Mouse (Mus musculus) gastrocnemius, adult 2 months (tissue): ENCODE results near the gene Vsnl1. TPM values are rescaled to one million over a fixed set of nuclear protein-coding genes. Genes with fewer than 3 reads are reported as not detected.

ENCODE experiments used
- DNase-seq: peaks from one replicate; pipeline ENCODE4 v3.0.0; 2022
- H3K27ac ChIP-seq: fragments of 200-600 bp; 2 replicates; pipeline ENCODE4 v1.8.1; 2022; ENCODE audit warnings: mild to moderate bottlenecking
- H3K4me3 ChIP-seq: fragments of 200-600 bp; 2 replicates; pipeline ENCODE4 v1.8.1; 2022; ENCODE audit warnings: mild to moderate bottlenecking, moderate library complexity
- CTCF ChIP-seq: fragments of 200-600 bp; IDR thresholded peaks from 2 replicates; pipeline ENCODE4 v1.8.1; 2022; ENCODE audit warnings: antibody characterized with exemption, mild to moderate bottlenecking, moderate library complexity
- intact Hi-C: fragments of 180-260 bp; cut with DNase I; formaldehyde crosslinking; loops from one replicate; pipeline ENCODE4 v1.15.1; 2025
- long read RNA-seq, 2 experiments: library from polyadenylated mRNA; stranded (forward); transcript quantifications; one replicate each; pipeline ENCODE4 v2.0.0; 2021
- total RNA-seq, 2 experiments: library from RNA; stranded (reverse); gene quantifications; 2 replicates each; pipeline ENCODE4 v1.2.3; 2021

Gene Vsnl1
- total RNA-seq = not detected
- long read RNA-seq, experiment 1 = 0 reads
- long read RNA-seq, experiment 2 = 0 reads

DNA sequence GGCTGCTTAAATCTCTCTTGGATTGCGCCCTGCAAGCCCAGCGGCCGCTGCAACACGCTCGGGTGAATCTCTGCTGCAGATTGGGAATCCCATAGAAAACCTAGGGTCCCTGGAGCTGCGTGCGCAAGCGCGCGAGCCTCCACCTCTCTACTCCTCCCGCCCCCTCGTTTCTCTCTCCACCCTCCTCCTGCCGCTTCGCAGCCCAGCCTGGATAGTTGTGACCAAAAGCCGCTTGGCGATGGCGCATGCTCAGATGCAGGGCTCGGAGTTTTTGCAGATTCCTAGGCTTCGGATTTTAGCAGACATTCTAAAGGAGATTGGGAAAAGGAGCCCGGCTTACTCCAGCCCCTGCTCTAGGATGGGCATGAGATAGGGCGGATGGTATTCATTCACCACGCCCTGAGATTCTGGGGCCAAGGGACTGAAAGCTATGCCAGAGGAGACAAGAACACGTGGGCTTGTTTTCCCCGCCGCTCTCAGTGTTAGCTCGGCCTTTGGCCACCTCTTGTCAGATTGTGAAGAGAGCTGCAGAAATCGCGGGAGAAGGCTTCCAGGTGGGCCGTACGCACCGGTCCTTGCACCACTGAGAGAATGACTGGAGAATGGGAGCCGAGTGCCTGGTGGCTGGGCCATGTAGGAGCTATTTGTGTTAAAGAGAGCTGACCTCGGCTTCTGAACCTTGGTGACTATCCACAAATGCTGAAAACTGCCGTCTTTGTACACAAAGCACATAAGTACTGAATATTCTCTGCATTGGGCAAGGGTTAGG is at the start of gene Vsnl1:
TSS of gene Vsnl1 (minus strand) at position 117 of the 769 bp plus-strand sequence.
- Histone ChIP-seq H3K4me3 (peak within 1 kb of the TSS; percentile 66), H3K27ac (no peak within 1 kb of the TSS)
- no peak for TF ChIP-seq CTCF
- DNase-seq = peak; percentile 50
- intact Hi-C loops = no loop called here

DNA sequence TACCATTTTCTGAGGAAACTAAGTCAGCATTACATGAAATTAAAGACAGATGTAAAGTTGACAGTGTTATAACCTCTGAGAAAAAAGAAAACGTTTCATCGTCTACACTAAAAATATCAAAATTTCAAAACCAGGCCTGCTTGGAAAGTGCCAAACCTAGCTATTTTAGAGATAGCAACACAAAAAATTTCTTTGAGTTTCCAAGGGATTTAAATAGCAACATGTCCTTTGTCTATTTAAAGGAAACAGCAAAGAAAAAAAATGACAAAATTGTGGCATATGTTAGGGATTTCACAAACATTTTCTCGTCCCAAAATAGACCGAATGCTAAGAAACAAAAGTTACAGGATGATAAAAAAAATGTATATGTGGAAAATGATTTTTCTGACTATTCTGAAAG is 20.2 kb upstream of the Vsnl1 start:
- no peak for DNase-seq
- no peak overlapping the region for H3K27ac ChIP-seq
- intact Hi-C loops = no loop called here
- H3K4me3 ChIP-seq = no peak overlapping the region
- no peak for TF ChIP-seq CTCF

GRCm38 (mm10) chr12:11456213-11456612 is 19.8 kb upstream of the Vsnl1 start:
- Histone ChIP-seq H3K27ac (no peak overlapping the region), H3K4me3 (peak overlapping the region; percentile 65)
- intact Hi-C loops = no loop called here
- DNase-seq = no peak
- no peak for TF ChIP-seq CTCF

GRCm38 (mm10) chr12:11455549-11456194 is 19.3 kb upstream of the Vsnl1 start, which contains the start of gene Rad51ap2:
Rad51ap2 (plus strand) TSS chr12:11456079.
- intact Hi-C loops = no loop called here
- Histone ChIP-seq H3K4me3 (peak within 1 kb of the TSS; percentile 65), H3K27ac (no peak within 1 kb of the TSS)
- no peak; the same call in 1 of the 2 replicates for TF ChIP-seq CTCF
- DNase-seq = peak; percentile 89

GRCm38 (mm10) chr12:11454146-11454545 is 17.7 kb upstream of the Vsnl1 start:
- Histone ChIP-seq H3K4me3 (no peak overlapping the region), H3K27ac (no peak overlapping the region)
- TF ChIP-seq CTCF = no peak
- intact Hi-C loops = no loop called here
- no peak for DNase-seq

DNA sequence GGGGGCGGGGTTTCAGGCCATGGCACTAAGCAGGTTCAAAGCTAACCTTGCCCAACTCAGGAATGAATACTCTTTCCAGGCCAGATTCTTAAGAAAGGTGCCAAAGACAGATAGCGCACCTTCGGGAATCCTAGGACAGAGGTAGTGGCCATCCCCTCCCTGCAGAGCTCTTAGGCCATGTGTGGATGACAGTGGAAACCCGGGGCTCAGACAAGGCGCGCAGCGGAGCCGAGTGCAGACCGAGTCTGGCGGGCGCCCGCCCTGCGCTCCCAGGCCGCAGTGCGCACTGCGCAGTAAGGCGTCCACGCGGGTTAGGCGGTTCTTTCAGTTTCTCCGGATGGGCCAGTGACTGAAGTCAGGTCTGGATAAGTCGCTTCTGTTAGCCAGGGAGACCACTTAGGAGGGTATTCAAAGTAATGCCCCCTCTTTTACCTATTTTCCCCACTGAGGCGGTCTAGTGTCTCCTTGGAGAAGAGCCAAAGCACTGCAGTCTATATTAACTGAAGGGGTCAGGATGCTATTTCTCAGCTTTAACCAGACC is 1.6 kb upstream of the Vsnl1 start:
- Histone ChIP-seq H3K4me3 (peak overlapping the region; percentile 51), H3K27ac (no peak overlapping the region)
- intact Hi-C loops = no loop called here
- no peak for TF ChIP-seq CTCF
- no peak for DNase-seq

DNA sequence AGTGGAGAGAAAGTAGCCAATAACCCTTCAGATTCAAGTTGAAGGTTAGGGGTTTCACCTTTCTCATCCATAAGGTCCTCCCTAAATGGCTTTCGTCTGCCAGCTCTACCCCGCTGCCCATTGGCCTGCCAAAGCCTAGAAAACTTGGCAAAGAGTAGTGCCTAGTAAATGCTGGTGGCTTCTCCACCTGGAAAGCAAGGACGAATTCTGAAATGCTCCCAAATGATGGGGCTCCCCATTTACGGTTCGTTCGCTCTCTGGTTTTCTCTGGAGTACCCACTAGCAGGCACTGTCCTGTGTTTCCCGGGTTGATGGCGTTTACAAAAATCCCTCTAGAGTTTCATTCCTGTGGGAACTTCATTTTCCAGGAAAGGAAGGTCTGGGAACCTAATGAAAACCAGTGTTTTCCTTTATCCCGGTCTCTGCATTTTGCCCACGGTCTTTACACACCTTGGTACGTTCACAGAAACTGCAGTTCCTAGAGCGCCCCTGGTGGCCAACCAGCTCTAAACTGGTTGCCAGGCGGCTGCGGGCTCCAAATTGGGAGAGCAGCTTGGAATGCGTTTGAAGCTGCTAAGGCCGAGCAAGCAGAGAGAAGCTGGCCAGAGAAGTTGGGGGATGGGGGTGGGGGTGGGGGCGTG is 973 bp upstream of the Vsnl1 start:
- intact Hi-C loops = no loop called here

GRCm38 (mm10) chr12:11436023-11436350 is 426 bp downstream of the Vsnl1 start:
- peak overlapping the region; percentile 66 for H3K4me3 ChIP-seq
- intact Hi-C loops = no loop called here
- no peak for TF ChIP-seq CTCF

More for the DNA sequence above, 973 bp upstream of the Vsnl1 start:
- peak; percentile 72 for DNase-seq
- Histone ChIP-seq H3K27ac (no peak overlapping the region), H3K4me3 (peak overlapping the region; percentile 66)
- TF ChIP-seq CTCF = peak; percentile 70

DNA sequence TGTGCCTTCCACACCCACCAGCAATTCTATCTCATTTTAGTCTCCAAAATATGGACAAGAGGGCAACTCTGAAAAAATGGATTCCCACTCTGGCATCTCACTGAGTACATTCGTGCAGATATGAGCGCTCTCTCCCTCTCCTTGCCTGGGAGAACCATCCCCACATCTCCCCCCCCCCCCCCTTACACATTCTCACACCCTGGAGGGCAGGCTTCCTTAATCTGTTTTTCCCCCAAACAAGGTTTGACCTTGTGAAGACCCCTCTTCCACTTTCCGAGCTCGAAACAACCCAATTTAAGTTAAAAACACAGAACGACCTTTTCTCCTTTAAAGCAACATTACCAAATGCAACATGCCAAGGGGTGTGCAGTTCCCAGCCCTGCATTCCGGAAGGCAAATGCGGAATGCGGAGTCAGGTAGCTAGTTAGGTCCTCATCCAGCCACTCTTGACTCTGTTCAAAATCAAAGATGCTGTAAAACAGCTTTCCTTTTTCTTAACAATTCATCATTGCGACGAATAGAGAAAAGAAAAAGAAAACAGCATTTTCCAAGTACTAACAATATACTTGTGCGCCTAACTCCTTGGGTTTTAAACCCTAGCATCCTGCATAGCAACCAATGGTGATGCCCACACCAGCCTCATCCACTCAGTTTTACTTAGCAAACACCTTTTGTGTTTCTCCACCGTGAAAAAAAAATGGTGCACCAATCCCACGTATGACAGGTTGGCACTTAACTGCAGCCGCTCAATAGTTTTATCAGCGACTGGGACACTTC is 979 bp downstream of the Vsnl1 start:
- TF ChIP-seq CTCF = no peak
- intact Hi-C loops = no loop called here
- no peak for DNase-seq
- Histone ChIP-seq H3K27ac (no peak overlapping the region), H3K4me3 (no peak overlapping the region; the same call in 1 of the 2 replicates)

More at GRCm38 (mm10) chr12:11436023-11436350, 426 bp downstream of the Vsnl1 start:
- H3K27ac ChIP-seq = no peak overlapping the region
- no peak for DNase-seq

- no peak for TF ChIP-seq CTCF
- H3K4me3 ChIP-seq = no peak overlapping the region
- intact Hi-C loops = no loop called here
These were observed 2.0 kb downstream of the Vsnl1 start for GRCm38 (mm10) chr12:11434446-11434845.

DNA sequence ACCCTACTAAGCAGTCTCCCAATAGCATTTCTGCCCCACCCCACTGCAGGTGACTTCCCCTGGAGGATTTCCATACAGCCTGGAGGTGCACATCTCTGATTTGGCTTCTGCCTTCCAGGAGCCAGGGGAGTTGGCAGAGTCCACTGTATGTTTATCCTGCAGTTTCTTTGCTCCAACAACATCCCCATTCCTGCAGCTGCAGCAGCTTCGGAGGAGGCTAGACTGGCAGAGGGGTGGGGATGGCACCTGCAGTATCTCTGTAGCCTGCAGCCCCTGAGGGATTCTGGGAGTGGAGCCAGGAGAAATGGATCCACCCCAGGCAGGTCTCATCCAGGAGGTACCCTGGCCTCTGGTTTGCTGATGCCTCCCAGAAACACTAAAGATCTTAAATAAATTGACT is 2.7 kb downstream of the Vsnl1 start:
- no peak for DNase-seq
- Histone ChIP-seq H3K4me3 (no peak overlapping the region), H3K27ac (no peak overlapping the region)
- intact Hi-C loops = no loop called here
- no peak for TF ChIP-seq CTCF

More at GRCm38 (mm10) chr12:11434446-11434845, 2.0 kb downstream of the Vsnl1 start:
- no peak for DNase-seq
- no peak overlapping the region for H3K27ac ChIP-seq

DNA sequence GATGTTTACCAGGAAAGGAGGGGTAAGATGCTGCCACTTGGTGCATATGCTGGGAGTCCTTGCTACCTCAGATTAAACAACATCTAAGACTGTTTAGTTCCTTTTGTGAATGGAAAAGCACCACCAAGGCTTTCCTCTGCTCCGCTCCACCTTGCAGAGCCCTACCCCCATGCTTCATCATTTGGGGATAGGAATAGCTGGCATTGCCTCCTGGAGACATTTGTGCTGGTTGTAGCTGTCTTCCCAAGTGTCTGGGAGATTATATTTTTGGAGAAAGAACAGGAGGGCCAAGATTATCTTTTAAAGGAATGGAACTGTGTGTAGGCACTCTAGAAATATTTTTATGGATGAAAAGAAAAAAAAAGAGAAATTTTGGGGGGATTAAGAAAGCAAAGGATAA is 3.3 kb downstream of the Vsnl1 start:
- no peak for DNase-seq
- Histone ChIP-seq H3K4me3 (no peak overlapping the region), H3K27ac (no peak overlapping the region)
- intact Hi-C loops = no loop called here
- no peak for TF ChIP-seq CTCF
